Mouse (Mus musculus): ENCODE measurements around the gene Kcnj6. TPM values are rescaled to one million over a fixed set of nuclear protein-coding genes. Genes with fewer than 3 reads are reported as not detected.
"Not testable (repeated sequence)": the region's sequence is repeated elsewhere in the genome, so short reads cannot be mapped to it uniquely, and the experiment has no call there.

Gene Kcnj6
- total RNA-seq, 2 experiments from 2014 or later = 88.1 to 95.9 TPM

DNA sequence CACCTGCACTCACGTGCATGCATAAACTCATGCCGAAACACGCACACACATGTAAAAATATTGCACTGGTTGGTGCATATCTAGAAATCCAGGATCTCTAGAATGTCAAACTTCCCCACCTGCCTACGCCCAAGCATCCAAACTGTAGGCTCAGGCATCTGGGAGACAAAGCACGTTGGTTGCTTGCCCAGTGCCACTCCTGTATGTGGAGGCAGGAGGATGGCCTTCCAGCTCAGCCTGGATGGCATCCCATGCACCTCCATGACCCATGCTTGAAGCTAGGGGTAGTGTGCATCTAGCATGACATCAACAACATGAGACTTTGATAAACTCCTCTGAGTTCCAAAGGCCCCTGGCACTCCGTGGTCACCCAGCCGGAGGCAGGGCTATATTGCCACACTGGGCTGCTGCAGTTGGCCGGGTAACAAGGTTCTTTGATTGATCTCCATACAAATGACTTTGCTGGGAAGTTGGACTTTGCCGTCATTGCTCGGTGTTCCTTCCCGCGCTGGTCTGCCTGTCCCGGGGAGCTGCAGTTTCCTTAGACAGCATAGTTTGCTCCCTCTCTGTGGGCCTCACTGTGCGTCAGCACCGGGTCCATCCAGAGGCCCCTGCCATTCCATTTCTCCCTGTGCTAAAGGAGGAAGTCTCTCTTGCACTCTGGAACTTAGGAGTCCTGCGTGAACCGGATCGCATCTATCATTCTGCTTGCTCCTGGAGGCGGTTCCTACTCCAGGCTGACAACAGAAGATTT, 144.9 kb downstream of the Kcnj6 start:
- DNase-seq (ENCODE audit: low spot score in 2 of 2) = no peak

DNA sequence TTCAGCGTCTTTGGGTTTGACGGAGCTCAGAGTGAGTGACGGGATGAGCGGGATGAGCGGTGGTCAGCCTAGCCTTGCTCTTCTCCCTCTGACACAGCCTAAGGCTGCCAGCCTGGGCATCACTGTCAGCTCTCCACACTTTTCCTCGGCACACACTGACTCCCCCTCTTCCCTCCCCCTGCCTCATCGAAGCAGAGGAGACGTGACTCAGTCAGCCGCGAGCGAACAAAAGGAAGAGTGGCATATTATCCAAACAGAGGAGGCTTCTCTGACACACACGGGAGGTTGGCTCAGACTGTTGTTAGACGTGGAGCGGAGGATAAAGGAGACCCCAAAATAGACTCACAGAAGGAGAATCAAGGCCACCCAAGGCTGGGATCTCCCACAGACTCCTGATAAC, 147.1 kb downstream of the Kcnj6 start:
- DNase-seq (ENCODE audit: low spot score in 2 of 2) = no peak

- DNase-seq (ENCODE audit: low spot score in 2 of 2) = no peak
These were observed 151.5 kb downstream of the Kcnj6 start for GRCm38 (mm10) chr16:94845996-94846395.

DNA sequence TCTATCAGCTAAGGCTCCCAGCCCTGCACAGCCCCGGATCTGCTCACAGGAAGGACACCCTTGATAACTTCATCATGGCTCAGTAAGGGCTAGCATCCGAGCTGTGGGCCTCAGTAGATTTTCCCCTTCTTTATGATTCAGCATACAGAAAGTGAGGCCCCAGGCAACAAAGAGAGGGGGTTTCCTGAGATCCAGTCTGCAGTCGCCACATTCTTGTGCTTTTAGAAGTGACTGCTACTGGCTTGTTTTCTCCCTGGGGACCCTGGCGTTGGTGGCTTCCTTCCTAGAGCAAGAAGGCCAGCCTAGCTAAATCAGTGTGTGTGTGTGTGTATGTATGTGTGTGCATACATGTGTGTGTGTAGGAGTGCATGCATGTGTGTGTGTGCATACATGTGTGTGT, 152.7 kb downstream of the Kcnj6 start:
- no peak for DNase-seq (ENCODE audit: low spot score in 2 of 2)

GRCm38 (mm10) chr16:94839398-94839797, 158.1 kb downstream of the Kcnj6 start:
- DNase-seq (ENCODE audit: low spot score in 2 of 2) = no peak

GRCm38 (mm10) chr16:94837881-94838280, 159.6 kb downstream of the Kcnj6 start:
- DNase-seq (ENCODE audit: low spot score in 2 of 2) = peak in 1 of 2 experiments; percentile 28

GRCm38 (mm10) chr16:94834502-94834901, 163.0 kb downstream of the Kcnj6 start:
- DNase-seq (ENCODE audit: low spot score in 2 of 2) = no peak

DNA sequence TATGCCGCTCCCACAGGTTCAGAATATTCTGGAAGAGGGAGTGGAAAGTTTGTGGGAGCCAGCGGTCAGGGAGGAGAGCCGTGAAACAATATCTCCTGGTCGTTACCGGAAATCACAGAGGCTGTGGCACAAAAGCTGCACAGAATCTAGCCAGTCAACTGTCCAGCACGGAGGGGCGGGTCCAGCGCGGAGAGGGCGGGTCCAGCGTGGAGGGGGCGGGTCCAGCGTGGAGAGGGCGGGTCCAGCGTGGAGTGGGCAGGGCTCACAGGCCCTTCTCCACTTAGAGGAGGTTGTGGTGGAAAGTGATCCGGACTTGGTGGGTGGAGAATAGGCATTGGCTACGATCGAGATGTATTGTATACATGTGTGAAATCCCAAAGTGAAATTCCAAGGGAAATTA, 169.3 kb downstream of the Kcnj6 start:
- no peak for DNase-seq (ENCODE audit: low spot score in 2 of 2)

DNA sequence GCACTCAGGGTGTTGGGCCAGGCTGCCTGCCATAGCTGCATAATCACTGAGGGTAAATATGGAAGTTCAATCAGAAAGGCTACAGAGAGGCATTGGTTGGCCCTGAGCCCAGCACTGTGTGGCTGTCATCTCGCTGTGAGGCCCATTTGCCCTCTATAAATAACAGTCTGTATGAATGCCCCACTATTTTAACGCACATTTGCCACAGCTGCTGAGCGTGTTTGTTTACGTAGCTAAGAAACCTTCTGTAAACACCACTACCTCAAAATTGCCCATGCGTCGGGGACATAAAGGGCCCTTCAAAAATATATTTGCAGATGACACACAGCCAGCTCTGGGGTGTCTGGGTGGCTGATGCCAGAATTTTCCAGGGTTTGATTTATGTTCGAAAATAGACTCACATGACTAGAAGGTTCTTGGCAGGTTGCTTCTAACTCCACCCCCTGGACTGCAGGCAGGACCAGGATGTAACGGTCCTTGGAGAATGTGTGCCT, 170.4 kb downstream of the Kcnj6 start:
- peak; percentile 41 to 46 for DNase-seq (ENCODE audit: low spot score in 2 of 2)

DNA sequence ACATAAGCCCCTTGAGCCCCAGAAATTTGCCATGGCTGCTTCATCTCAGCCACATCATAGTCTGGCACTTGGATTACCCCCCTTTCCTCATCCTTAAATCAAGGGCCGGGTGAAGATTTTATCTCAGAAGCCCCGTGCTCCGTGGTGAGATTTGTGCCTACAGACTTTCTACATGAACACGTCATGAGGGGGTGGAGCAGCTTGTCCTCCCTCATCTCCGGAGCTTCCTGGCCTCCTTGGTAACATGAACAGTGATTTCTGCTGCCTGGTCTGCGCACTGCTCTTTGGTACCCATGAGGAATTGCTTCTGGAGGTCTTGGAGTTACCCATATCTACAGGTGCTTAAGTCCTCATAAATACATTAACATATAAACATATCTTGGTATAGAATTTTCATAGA, 172.2 kb downstream of the Kcnj6 start:
- DNase-seq (ENCODE audit: low spot score in 2 of 2) = peak in 1 of 2 experiments; percentile 20

DNA sequence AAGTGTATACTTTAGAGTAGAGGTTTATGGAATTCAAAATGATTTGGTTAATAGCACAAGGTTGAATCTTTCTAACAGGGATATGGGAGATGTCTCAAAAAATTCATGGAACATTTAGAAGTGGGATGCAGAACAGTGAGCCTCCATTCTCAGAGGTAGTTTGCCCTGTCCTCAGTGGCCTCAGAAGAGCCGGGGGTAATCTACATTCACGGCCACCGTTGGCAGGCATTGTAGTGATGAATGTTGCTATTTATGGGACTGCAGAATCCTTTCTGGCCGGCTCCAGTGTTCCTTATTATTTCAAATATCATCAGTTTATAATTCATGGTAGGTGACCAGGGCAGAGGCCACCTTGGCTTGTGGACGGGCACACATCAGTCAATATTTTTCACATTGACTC, 174.9 kb downstream of the Kcnj6 start:
- DNase-seq (ENCODE audit: low spot score in 2 of 2) = no peak

GRCm38 (mm10) chr16:94821610-94822009, 175.9 kb downstream of the Kcnj6 start:
- peak; percentile 38 to 39 for DNase-seq (ENCODE audit: low spot score in 2 of 2)

DNA sequence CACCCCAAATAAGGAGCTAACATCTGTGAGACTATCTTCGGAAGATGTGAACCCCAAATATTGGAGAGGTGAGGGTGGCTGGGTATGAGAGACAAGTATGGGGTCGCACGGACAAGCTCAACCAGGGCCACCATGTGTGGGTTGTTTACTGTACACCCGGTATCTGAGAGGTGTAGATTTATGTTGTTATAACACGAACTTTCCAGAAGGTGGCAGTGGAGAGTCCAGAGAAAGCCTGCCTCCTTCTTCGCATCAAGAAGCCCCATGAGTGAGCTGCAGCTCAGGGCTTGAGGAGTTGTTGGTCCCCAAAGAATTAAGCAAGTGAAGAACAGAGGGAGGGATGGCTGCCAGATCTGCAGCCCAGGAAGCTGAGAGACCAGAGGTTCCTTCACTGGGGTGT, 181.1 kb downstream of the Kcnj6 start:
- peak; percentile 41 to 73 for DNase-seq (ENCODE audit: low spot score in 2 of 2)

GRCm38 (mm10) chr16:94815891-94816290, 181.6 kb downstream of the Kcnj6 start:
- DNase-seq (ENCODE audit: low spot score in 2 of 2) = peak; percentile 65 to 83

GRCm38 (mm10) chr16:94809286-94809685, 188.2 kb downstream of the Kcnj6 start:
- DNase-seq (ENCODE audit: low spot score in 2 of 2) = not testable (repeated sequence)

DNA sequence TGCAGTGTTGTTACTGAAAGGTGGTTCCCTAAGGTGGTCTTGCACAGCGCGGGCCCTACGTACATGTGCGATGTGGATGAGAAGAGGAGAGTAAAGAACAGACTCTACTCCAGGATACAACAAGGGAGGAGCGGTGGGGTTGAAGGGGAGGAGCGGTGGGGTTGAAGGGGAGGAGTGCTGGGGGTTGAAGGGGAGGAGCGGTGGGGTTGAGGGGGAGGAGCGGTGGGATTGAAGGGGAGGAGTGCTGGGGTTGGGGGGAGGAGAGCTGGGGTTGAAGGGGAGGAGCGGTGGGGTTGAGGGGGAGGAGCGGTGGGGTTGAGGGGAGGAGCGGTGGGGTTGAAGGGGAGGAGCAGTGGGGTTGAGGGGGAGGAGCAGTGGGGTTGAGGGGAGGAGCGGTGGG, 199.3 kb downstream of the Kcnj6 start:
- DNase-seq (ENCODE audit: low spot score in 2 of 2) = no peak

GRCm38 (mm10) chr16:94797366-94797765, 200.1 kb downstream of the Kcnj6 start:
- no peak for DNase-seq (ENCODE audit: low spot score in 2 of 2)

GRCm38 (mm10) chr16:94793041-94793440, 204.5 kb downstream of the Kcnj6 start:
- DNase-seq (ENCODE audit: low spot score in 2 of 2) = no peak

DNA sequence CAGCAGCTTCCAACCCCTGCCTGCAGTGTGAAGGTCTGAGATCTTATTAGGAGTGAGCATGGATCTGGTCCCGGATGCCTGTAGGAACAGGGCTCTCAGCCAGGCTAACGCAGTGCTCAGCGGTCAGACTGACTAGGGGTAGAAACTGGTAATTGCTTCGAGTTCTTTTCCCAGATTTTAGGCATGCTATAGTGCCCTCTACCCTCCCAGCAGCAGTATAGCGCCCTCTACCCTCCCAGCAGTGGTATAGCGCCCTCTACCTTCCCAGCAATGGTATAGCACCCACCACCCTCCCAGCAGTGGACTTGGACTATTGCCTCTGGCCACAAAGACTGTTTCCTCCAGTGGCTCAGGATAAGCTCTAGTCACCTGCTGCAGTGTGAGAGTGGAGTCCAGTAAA, 207.5 kb downstream of the Kcnj6 start:
- DNase-seq (ENCODE audit: low spot score in 2 of 2) = no peak

DNA sequence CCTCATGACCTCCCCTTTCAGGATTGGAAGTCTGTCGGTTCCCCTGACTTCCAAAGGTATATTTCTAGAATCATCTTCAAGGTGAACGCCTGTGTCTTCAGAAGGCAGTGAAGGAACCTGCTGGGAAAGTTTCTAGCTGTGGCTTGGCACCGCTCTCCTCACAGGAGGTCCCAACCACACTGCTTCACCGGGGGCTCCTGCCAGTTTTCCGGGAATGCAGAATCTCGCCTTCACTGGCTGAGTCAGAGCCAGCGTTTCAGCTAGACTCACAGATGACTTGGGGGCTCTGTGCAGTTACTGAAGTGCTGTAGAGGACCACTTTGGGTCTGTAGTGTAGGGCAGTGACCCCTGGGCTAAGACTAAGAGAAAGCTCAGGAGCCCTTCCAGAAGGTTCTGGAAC, 208.8 kb downstream of the Kcnj6 start:
- no peak for DNase-seq (ENCODE audit: low spot score in 2 of 2)

DNA sequence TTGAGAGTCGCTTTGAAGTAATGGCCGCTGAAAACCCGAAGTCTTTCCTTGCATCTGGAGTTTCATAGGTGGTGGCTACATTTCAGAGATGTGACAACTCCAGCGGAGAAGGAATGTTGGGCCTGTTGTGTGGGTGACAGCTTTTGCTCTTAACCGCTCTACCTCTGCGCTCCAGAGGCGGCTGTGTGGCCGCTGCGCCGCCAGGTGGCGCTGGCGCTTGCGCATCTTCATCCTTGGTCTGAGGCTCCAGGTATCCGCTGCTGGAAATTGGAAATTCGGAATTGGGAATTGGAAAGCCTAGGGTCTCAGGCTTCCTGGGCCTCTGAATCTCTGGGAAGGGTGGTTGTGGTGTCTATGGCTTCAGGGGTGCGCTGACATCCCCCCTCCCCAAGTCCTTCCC, 209.3 kb downstream of the Kcnj6 start:
- DNase-seq (ENCODE audit: low spot score in 2 of 2) = peak; percentile 64 to 75

- DNase-seq (ENCODE audit: low spot score in 2 of 2) = no peak
These were observed 211.6 kb downstream of the Kcnj6 start for GRCm38 (mm10) chr16:94785873-94786272.

DNA sequence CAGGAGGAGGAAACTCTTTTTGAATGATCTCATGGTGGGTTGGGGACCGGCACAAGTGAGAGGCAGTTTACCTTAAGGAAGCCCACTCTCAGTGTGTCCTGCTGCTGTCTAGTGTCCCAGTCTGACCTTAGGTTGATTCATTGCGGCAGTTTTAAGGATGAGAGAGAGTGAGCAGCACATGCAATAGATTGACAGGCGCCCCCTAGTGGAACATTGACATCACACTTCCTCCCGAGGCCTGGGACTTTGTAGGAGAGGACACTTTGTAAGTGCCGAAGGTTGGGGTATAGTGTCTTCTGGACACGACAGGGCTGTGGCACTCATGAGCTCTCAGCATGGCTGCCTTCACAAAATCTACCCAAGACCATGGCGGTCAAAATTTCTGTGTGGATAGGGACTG, 213.8 kb downstream of the Kcnj6 start:
- DNase-seq (ENCODE audit: low spot score in 2 of 2) = no peak
